23 mouse cellular contexts compared by ENCODE assay signal in the genomic region with DNA sequence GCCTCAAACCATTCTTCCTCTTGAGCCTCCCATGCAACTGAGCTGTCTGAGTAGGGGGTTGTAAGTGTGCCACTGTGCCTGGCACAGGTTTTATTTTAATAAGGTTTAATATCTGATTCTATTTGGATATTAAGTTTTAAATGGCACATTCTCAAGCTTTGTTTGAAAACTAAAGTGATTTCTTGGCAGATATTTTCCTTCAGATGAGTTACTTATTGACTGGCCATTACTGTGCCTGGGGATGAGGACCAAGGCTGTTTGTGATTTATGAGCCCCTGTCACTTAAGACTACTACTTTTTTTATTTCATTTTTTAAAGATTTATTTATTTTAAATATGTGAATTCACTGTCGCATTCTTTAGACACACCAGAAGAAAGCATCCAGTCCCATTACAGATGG. TPM values are rescaled to one million over a fixed set of nuclear protein-coding genes. Genes with fewer than 3 reads are reported as not detected.
A peak's percentile ranks its signal among the peaks of the same experiment; 100 is the strongest.
DNase-seq lines count a peak whose midpoint lies in the region; ATAC-seq and TF ChIP-seq lines count a peak whose summit lies in the region.
"Had no signal": no experiment of that assay in that cellular context is flagged by ENCODE, and none has a peak within 500 bp of the region (broad histone marks: within the 10 kb centered on the region; RNA-seq: fewer than 3 reads in every experiment).

No protein-coding gene starts in this region.

- no peak overlapping the region for H3K9ac ChIP-seq in heart, embryonic 13.5 days
- H3K9ac ChIP-seq: embryonic facial prominence, embryonic 12.5 days; embryonic facial prominence, embryonic 15.5 days; forebrain, postnatal 0 days; hindbrain, embryonic 12.5 days; hindbrain, embryonic 15.5 days had no signal

- H3K27ac ChIP-seq in heart, embryonic 13.5 days (replicated peaks), result peak overlapping the region; percentile 65
- H3K27ac ChIP-seq in left cerebral cortex, adult 2 months, result peak overlapping the region; percentile 15; the same call in 1 of the 2 replicates
- H3K27ac ChIP-seq: embryonic facial prominence, embryonic 12.5 days; embryonic facial prominence, embryonic 15.5 days; hindbrain, embryonic 12.5 days; hindbrain, embryonic 15.5 days had no signal

- no peak overlapping the region for H3K4me2 ChIP-seq in heart, embryonic 13.5 days
- H3K4me2 ChIP-seq: embryonic facial prominence, embryonic 12.5 days; embryonic facial prominence, embryonic 15.5 days; hindbrain, embryonic 12.5 days; hindbrain, embryonic 15.5 days had no signal

- WGBS in heart, embryonic 13.5 days, result 84% methylated on average over 1 of the region's 1 CpGs

- H3K4me3 ChIP-seq in heart, embryonic 13.5 days, result no peak overlapping the region
- H3K4me3 ChIP-seq in left cerebral cortex, adult 2 months, result no peak overlapping the region
- H3K4me3 ChIP-seq: embryonic facial prominence, embryonic 12.5 days; embryonic facial prominence, embryonic 15.5 days; hindbrain, embryonic 12.5 days; hindbrain, embryonic 15.5 days had no signal

- TF ChIP-seq CTCF in left cerebral cortex, adult 2 months (IDR thresholded peaks at IDR 0.05), result no peak

- no peaks in the 10 kb centered on the region for H3K9me3 ChIP-seq in heart, embryonic 13.5 days
- H3K9me3 ChIP-seq: embryonic facial prominence, embryonic 12.5 days; embryonic facial prominence, embryonic 15.5 days; hindbrain, embryonic 12.5 days; hindbrain, embryonic 15.5 days had no signal

- intact Hi-C loops in left cerebral cortex, adult 2 months (cut with DNase I), result loop anchor here (5.0 kb wide), 1 partner anchor 1263 kb away; a partner anchor contains a TSS
- intact Hi-C loops in left cerebral cortex, postnatal 10 days (cut with DNase I), result loop anchor here (5.0 kb wide), 2 partner anchors 42 to 68 kb away; a partner anchor contains a TSS

- no peak for DNase-seq in heart, postnatal 4 days
- DNase-seq in kidney, adult 9 months, result peak; percentile 65
- no peak for DNase-seq in kidney, postnatal 4 days
- no peak for DNase-seq in left cerebral cortex, adult 2 months (ENCODE audit: extremely low spot score in 1 of 2, low spot score in 2 of 2)
- no peak for DNase-seq in left cerebral cortex, postnatal 10 days (ENCODE audit: extremely low spot score in 1 of 2, low spot score in 2 of 2)
- DNase-seq: adrenal gland, adult 2 months; adrenal gland, postnatal 14 days; cerebellum, adult 11 months; cerebellum, adult 2 months; cerebellum, adult 9-11 months; cerebellum, postnatal 25 days; forebrain, postnatal 0 days; gastrocnemius, postnatal 36 days; heart, adult 11 months; heart, postnatal 14 days had no signal

- H3K4me1 ChIP-seq in heart, embryonic 13.5 days, result peaks cover 68% of the 10 kb centered on the region

- ATAC-seq in heart, embryonic 13.5 days (ENCODE audit: extremely low read depth, insufficient number of reproducible peaks, low FRiP score, low TSS enrichment), result no peak
- ATAC-seq in granulocyte monocyte progenitor cell, adult 5-6 weeks (replicated peaks; ENCODE audit: poor library complexity, severe bottlenecking), result no peak
- ATAC-seq: CD4-positive, CD25-positive, alpha-beta regulatory T cell, adult 4 months; forebrain, embryonic 14.5 days; forebrain, postnatal 0 days had no signal

- H3K36me3 ChIP-seq in heart, embryonic 13.5 days, result peaks cover 5% of the 10 kb centered on the region
- H3K36me3 ChIP-seq: embryonic facial prominence, embryonic 12.5 days; embryonic facial prominence, embryonic 15.5 days; hindbrain, embryonic 12.5 days; hindbrain, embryonic 15.5 days had no signal

- no peaks in the 10 kb centered on the region for H3K27me3 ChIP-seq in heart, embryonic 13.5 days (replicated peaks)
- H3K27me3 ChIP-seq: embryonic facial prominence, embryonic 12.5 days; embryonic facial prominence, embryonic 15.5 days; hindbrain, embryonic 12.5 days; hindbrain, embryonic 15.5 days had no signal

RNA-seq across cellular contexts. Expression of a gene that starts 5.2 kb away (rescaled TPM):
- 14.7 and 15.0 TPM in 2 replicates for polyA plus RNA-seq in heart, embryonic 13.5 days (2015; fragmentation: Nextera tagmentation; extraction: Ambion mirVana)
- 10 to 100 TPM; 17.0 to 17.9 TPM for total RNA-seq in heart, postnatal 4 days (2021)
- 10 to 100 TPM; 14.3 to 16.2 TPM for total RNA-seq in left cerebral cortex, adult 2 months (2021)
- 10 to 100 TPM; 14.1 to 14.4 TPM for total RNA-seq in left cerebral cortex, postnatal 10 days (2021)
- 19.0 and 32.7 TPM in 2 replicates for total RNA-seq in granulocyte monocyte progenitor cell, adult 5-6 weeks (2014; fragmentation: Nextera tagmentation)
- 21.2 and 30.7 TPM in 2 replicates for total RNA-seq in granulocyte monocyte progenitor cell, adult 5-6 weeks (2017)

RNA-seq across cellular contexts. Expression of a gene that starts 49.8 kb away (rescaled TPM):
- 523 and 604 TPM in 2 replicates for polyA plus RNA-seq in heart, embryonic 13.5 days (2015; fragmentation: Nextera tagmentation; extraction: Ambion mirVana)
- total RNA-seq in heart, postnatal 4 days (2021), result 100 to 1,000 TPM; 873 to 920 TPM
- 100 to 1,000 TPM; 222 to 229 TPM for total RNA-seq in left cerebral cortex, adult 2 months (2021)
- 100 to 1,000 TPM; 329 to 338 TPM for total RNA-seq in left cerebral cortex, postnatal 10 days (2021)
- 195 and 260 TPM in 2 replicates for total RNA-seq in granulocyte monocyte progenitor cell, adult 5-6 weeks (2014; fragmentation: Nextera tagmentation)
- 207 and 212 TPM in 2 replicates for total RNA-seq in granulocyte monocyte progenitor cell, adult 5-6 weeks (2017)

RNA-seq across cellular contexts. Expression of a gene that starts 50.0 kb away (rescaled TPM):
- polyA plus RNA-seq in heart, embryonic 13.5 days (2015; fragmentation: Nextera tagmentation; extraction: Ambion mirVana), result 21.9 and 24.0 TPM in 2 replicates
- 10 to 100 TPM; 15.9 to 16.4 TPM for total RNA-seq in heart, postnatal 4 days (2021)
- total RNA-seq in left cerebral cortex, adult 2 months (2021), result 10 to 100 TPM; 26.4 to 27.7 TPM
- 10 to 100 TPM; 29.4 to 38.2 TPM for total RNA-seq in left cerebral cortex, postnatal 10 days (2021)
- 14.6 and 31.9 TPM in 2 replicates for total RNA-seq in granulocyte monocyte progenitor cell, adult 5-6 weeks (2014; fragmentation: Nextera tagmentation)
- 17.0 and 20.8 TPM in 2 replicates for total RNA-seq in granulocyte monocyte progenitor cell, adult 5-6 weeks (2017)
